Mouse (Mus musculus): ENCODE measurements around the gene Rbm17. TPM values are rescaled to one million over a fixed set of nuclear protein-coding genes. Genes with fewer than 3 reads are reported as not detected.

Rbm17 gene
- total and polyA plus RNA-seq, 3 experiments: 223 to 318 TPM; not detected in 1

DNA sequence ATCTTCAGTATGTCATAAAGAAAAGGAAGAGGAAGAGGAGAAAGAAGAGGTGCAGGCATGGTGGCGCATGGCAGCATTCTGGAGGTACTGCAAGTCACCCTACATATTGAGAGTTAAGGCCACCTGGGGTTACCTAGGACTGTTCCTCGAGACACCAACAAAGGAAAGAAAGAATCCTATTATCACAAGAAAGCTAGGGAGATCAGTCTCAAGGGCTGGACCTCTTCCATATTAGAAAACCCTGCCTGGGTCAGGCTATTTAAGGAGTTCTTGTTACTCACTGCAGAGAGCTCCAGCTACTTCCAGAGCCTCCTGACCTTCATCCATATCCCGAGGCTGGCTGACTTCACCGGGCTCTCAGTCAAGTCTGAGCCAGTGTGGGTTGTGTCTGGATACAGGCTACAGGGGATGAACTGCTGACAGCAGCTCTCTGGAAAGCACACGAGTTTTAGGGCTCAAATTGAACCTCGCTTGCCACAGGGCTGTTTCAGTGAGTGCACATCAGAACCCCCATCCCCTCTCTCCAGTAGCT, 32.9 kb downstream of the Rbm17 start:
- no peak overlapping the region for H3K4me3 ChIP-seq (ENCODE audit: control insufficient read depth in 1 of 2, insufficient read depth in 1 of 2, low read depth in 2 of 2, low read length in 2 of 2)
- 0 out of 6 replicates have a peak, but pooled peaks of 1 of the 3 experiments have one; percentile 6 for TF ChIP-seq CTCF (IDR thresholded peaks at IDR 0.05 in 2 of 3, conservative IDR thresholded peaks at IDR 0.05 in 1 of 3; ENCODE audit: control insufficient read depth in 1 of 3, insufficient read depth in 1 of 3, low read depth in 2 of 3, low read length in 3 of 3, poor library complexity in 1 of 3, severe bottlenecking in 1 of 3)
- no peak for TF ChIP-seq ZKSCAN1 (IDR thresholded peaks at IDR 0.05; ENCODE audit: low read depth, low read length)
- no peak for TF ChIP-seq NELFE (IDR thresholded peaks at IDR 0.05; ENCODE audit: low read depth, low read length)
- TF ChIP-seq BHLHE40 (IDR thresholded peaks at IDR 0.05; ENCODE audit: borderline replicate concordance, low read depth, low read length): no peak
- no peak for TF ChIP-seq POLR2AphosphoS2 (IDR thresholded peaks at IDR 0.05; ENCODE audit: low read length)
- no peaks in the 10 kb centered on the region for H3K79me2 ChIP-seq (ENCODE audit: control insufficient read depth, insufficient read depth, low read length, poor library complexity)
- DNase-seq (ENCODE audit: low read depth, low spot score): no peak
- H3K36me3 ChIP-seq (ENCODE audit: control insufficient read depth in 1 of 2, insufficient read depth in 2 of 2, low read length in 2 of 2): no peaks in the 10 kb centered on the region; a peak in 1 of 4 replicates
- H3K9me3 ChIP-seq (replicated peaks; ENCODE audit: insufficient read depth, low read length): no peaks in the 10 kb centered on the region
- no peaks in the 10 kb centered on the region; a peak in 1 of 4 replicates for H3K27me3 ChIP-seq (ENCODE audit: control insufficient read depth in 1 of 2, insufficient read depth in 2 of 2, low read length in 2 of 2)
- H3K27ac ChIP-seq (ENCODE audit: control insufficient read depth, low read depth, low read length): no peak overlapping the region
- no peak overlapping the region for H3K9ac ChIP-seq (ENCODE audit: control insufficient read depth, low read depth, low read length, poor library complexity, severe bottlenecking)
- H3K4me1 ChIP-seq (ENCODE audit: control insufficient read depth in 1 of 2, insufficient read depth in 2 of 2, low read length in 2 of 2): no peaks in the 10 kb centered on the region

DNA sequence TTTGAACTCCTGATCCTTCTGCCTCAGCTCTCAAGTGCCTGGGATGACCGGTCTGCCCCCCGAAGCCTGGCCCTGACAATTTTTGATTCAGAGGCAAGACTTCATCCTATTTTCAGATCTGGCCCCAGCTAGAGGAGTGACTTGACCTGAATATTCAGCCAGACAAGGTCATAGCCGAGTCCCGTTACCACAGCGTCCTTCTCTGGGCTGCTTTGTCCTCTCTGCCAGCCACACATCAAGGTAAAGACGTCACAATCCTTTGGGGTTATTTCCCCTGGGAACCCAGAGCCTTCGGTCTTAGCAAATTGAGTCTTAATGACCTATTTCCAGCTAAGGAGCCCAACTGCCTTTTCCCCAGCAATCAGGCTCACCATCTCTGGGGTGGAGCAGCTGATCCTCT, 35.5 kb downstream of the Rbm17 start:
- TF ChIP-seq ZC3H11A (IDR thresholded peaks at IDR 0.05; ENCODE audit: low read depth, low read length) (no peak), NELFE (IDR thresholded peaks at IDR 0.05; ENCODE audit: low read depth, low read length) (no peak), MAFK (IDR thresholded peaks at IDR 0.05; ENCODE audit: borderline replicate concordance, low read depth, low read length) (no peak), ELF1 (IDR thresholded peaks at IDR 0.05; ENCODE audit: low read depth, low read length) (no peak), POLR2A (IDR thresholded peaks at IDR 0.05; ENCODE audit: control insufficient read depth in 1 of 2, insufficient read depth in 1 of 2, low read depth in 1 of 2, low read length in 2 of 2, poor library complexity in 1 of 2) (no peak), GATA1 (IDR thresholded peaks at IDR 0.05; ENCODE audit: low read depth, low read length) (no peak), MAX (IDR thresholded peaks at IDR 0.05; ENCODE audit: low read length) (no peak), POLR2AphosphoS2 (IDR thresholded peaks at IDR 0.05; ENCODE audit: low read length) (no peak), TCF12 (IDR thresholded peaks at IDR 0.05; ENCODE audit: low read depth, low read length) (no peak), ETS1 (IDR thresholded peaks at IDR 0.05; ENCODE audit: low read depth, low read length) (no peak), EP300 (IDR thresholded peaks at IDR 0.05; ENCODE audit: low read depth in 1 of 2, low read length in 2 of 2) (no peak), MXI1 (IDR thresholded peaks at IDR 0.05; ENCODE audit: low read depth, low read length) (no peak), USF1 (IDR thresholded peaks at IDR 0.05; ENCODE audit: low read depth, low read length) (no peak), USF2 (IDR thresholded peaks at IDR 0.05; ENCODE audit: borderline replicate concordance in 1 of 2, insufficient read depth in 1 of 2, low read depth in 1 of 2, low read length in 2 of 2) (no peak), ZKSCAN1 (IDR thresholded peaks at IDR 0.05; ENCODE audit: low read depth, low read length) (no peak), UBTF (IDR thresholded peaks at IDR 0.05; ENCODE audit: borderline replicate concordance, insufficient read depth, low read depth, low read length) (no peak), GABPA (IDR thresholded peaks at IDR 0.05; ENCODE audit: low read depth, low read length) (no peak), MYC (IDR thresholded peaks at IDR 0.05; ENCODE audit: low read depth, low read length) (no peak), TBP (IDR thresholded peaks at IDR 0.05; ENCODE audit: low read depth, low read length) (no peak)
- H3K27ac ChIP-seq (ENCODE audit: control insufficient read depth, low read depth, low read length): no peak overlapping the region
- no peaks in the 10 kb centered on the region for H3K79me2 ChIP-seq (ENCODE audit: control insufficient read depth, insufficient read depth, low read length, poor library complexity)
- no peak for DNase-seq (ENCODE audit: low read depth, low spot score)
- no peaks in the 10 kb centered on the region for H3K4me1 ChIP-seq (ENCODE audit: control insufficient read depth in 1 of 2, insufficient read depth in 2 of 2, low read length in 2 of 2)
- no peak overlapping the region for H3K4me3 ChIP-seq (ENCODE audit: control insufficient read depth in 1 of 2, insufficient read depth in 1 of 2, low read depth in 2 of 2, low read length in 2 of 2)
- H3K27me3 ChIP-seq (ENCODE audit: control insufficient read depth in 1 of 2, insufficient read depth in 2 of 2, low read length in 2 of 2): peaks cover 0 to 3% of the 10 kb centered on the region in 2 experiments; a peak in 2 of 4 replicates
- H3K36me3 ChIP-seq (ENCODE audit: control insufficient read depth in 1 of 2, insufficient read depth in 2 of 2, low read length in 2 of 2): no peaks in the 10 kb centered on the region; a peak in 1 of 4 replicates
- no peaks in the 10 kb centered on the region for H3K9me3 ChIP-seq (replicated peaks; ENCODE audit: insufficient read depth, low read length)
- H3K9ac ChIP-seq (ENCODE audit: control insufficient read depth, low read depth, low read length, poor library complexity, severe bottlenecking): no peak overlapping the region

Data from MEL (cell line).